Mouse (Mus musculus): ENCODE measurements around the gene Tgfa.

- TF ChIP-seq CTCF (IDR thresholded peaks at IDR 0.05; ENCODE audit: low read depth), result peak; percentile 62
- no peak for TF ChIP-seq EP300 (IDR thresholded peaks at IDR 0.05; ENCODE audit: low read depth)
These were observed 65.5 kb downstream of the Tgfa start for GRCm38 (mm10) chr6:86260322-86261050.
